Mouse (Mus musculus): ENCODE measurements around the gene Tnk1. TPM values are rescaled to one million over a fixed set of nuclear protein-coding genes. Genes with fewer than 3 reads are reported as not detected.

Tnk1 gene
- total RNA-seq (2021): under 1 TPM in 1 of 2 experiments, not detected in 1; 0.14 TPM
- long read RNA-seq, experiment 1, partial matches to known transcripts: 1 of 1 reads
- long read RNA-seq, experiment 1, other reads (novel, unspliced or antisense): 0 of 1 reads
- long read RNA-seq, experiment 2: 0 reads

- DNase-seq (ENCODE audit: low spot score in 2 of 2): no peak
Measured at GRCm38 (mm10) chr11:69858113-69858998, at the start of gene Tnk1. Gene Tnk1 (minus strand): TSS chr11:69858730.

- no peak for DNase-seq (ENCODE audit: low spot score in 2 of 2)
Measured at GRCm38 (mm10) chr11:69904311-69904710, 45.8 kb upstream of the Tnk1 start.

GRCm38 (mm10) chr11:69902972-69903371, 44.4 kb upstream of the Tnk1 start:
- DNase-seq (ENCODE audit: low spot score in 2 of 2): no peak

- peak in 1 of 2 experiments; percentile 23 for DNase-seq (ENCODE audit: low spot score in 2 of 2)
Measured at GRCm38 (mm10) chr11:69901993-69902392, 43.5 kb upstream of the Tnk1 start.

GRCm38 (mm10) chr11:69901406-69901846, 42.9 kb upstream of the Tnk1 start:
- peak; percentile 93 to 97 for DNase-seq (ENCODE audit: low spot score in 2 of 2)

GRCm38 (mm10) chr11:69900471-69901405, 42.2 kb upstream of the Tnk1 start, which contains the start of the genes 2810408A11Rik and Neurl4:
Gene 2810408A11Rik (minus strand): TSS chr11:69900987.
Gene Neurl4 (plus strand): TSS chr11:69901072.
- DNase-seq (ENCODE audit: low spot score in 2 of 2): peak; percentile 82 to 89

GRCm38 (mm10) chr11:69899870-69900269, 41.3 kb upstream of the Tnk1 start:
- no peak for DNase-seq (ENCODE audit: low spot score in 2 of 2)

- no peak for DNase-seq (ENCODE audit: low spot score in 2 of 2)
Measured at GRCm38 (mm10) chr11:69895291-69895690, 36.8 kb upstream of the Tnk1 start, which contains the start of gene Acap1. Gene Acap1 (minus strand): TSS chr11:69895539.

- no peak for DNase-seq (ENCODE audit: low spot score in 2 of 2)
Measured at GRCm38 (mm10) chr11:69894671-69895070, 36.1 kb upstream of the Tnk1 start.

GRCm38 (mm10) chr11:69891482-69891881, 33.0 kb upstream of the Tnk1 start:
- peak in 1 of 2 experiments; percentile 32 for DNase-seq (ENCODE audit: low spot score in 2 of 2)

GRCm38 (mm10) chr11:69886907-69887635, 28.5 kb upstream of the Tnk1 start:
- no peak for DNase-seq (ENCODE audit: low spot score in 2 of 2)

GRCm38 (mm10) chr11:69884663-69885062, 26.1 kb upstream of the Tnk1 start:
- DNase-seq (ENCODE audit: low spot score in 2 of 2): no peak

- no peak for DNase-seq (ENCODE audit: low spot score in 2 of 2)
Measured at GRCm38 (mm10) chr11:69884240-69884639, 25.7 kb upstream of the Tnk1 start.

- DNase-seq (ENCODE audit: low spot score in 2 of 2): no peak
Measured at GRCm38 (mm10) chr11:69883527-69884151, 25.1 kb upstream of the Tnk1 start.

- no peak for DNase-seq (ENCODE audit: low spot score in 2 of 2)
Measured at GRCm38 (mm10) chr11:69883066-69883465, 24.5 kb upstream of the Tnk1 start.

GRCm38 (mm10) chr11:69881787-69882670, 23.5 kb upstream of the Tnk1 start:
- DNase-seq (ENCODE audit: low spot score in 2 of 2): no peak

- peak; percentile 55 to 58 for DNase-seq (ENCODE audit: low spot score in 2 of 2)
Measured at GRCm38 (mm10) chr11:69880853-69881603, 22.5 kb upstream of the Tnk1 start, which contains the start of gene Kctd11. Gene Kctd11 (minus strand): TSS chr11:69881406.

GRCm38 (mm10) chr11:69880506-69880852, 21.9 kb upstream of the Tnk1 start:
- peak; percentile 27 to 30 for DNase-seq (ENCODE audit: low spot score in 2 of 2)

Data from left cerebral cortex, adult 18-20 months (tissue).